Mouse (Mus musculus): Measurements from ENCODE around the gene Bnip3. TPM values are rescaled to one million over a fixed set of nuclear protein-coding genes. Genes with fewer than 3 reads are reported as not detected.

The Bnip3 gene
- polyA plus RNA-seq, 1 experiment, result 4.1 TPM

- Histone ChIP-seq H3K4me3 (ENCODE audit: low read depth, low read length) (no peak overlapping the region), H3K27ac (ENCODE audit: insufficient read depth, low read depth, low read length) (peak overlapping the region; percentile 26), H3K36me3 (ENCODE audit: control insufficient read depth, insufficient read depth, low read length) (peaks cover 48% of the 10 kb centered on the region), H3K27me3 (ENCODE audit: control insufficient read depth, insufficient read depth, low read length) (no peaks in the 10 kb centered on the region), H3K4me1 (ENCODE audit: control insufficient read depth, insufficient read depth, insufficient read length, low read length) (peaks cover 6% of the 10 kb centered on the region; the same call in 1 of the 2 replicates)
- no peak for TF ChIP-seq POLR2A (IDR thresholded peaks at IDR 0.05; ENCODE audit: low read depth, low read length)
- no peak for TF ChIP-seq CTCF (IDR thresholded peaks at IDR 0.05; ENCODE audit: extremely low read depth, insufficient read length, insufficient replicate concordance, low read depth, low read length)
- WGBS, result 58% methylated on average over 3 of the region's 3 CpGs
These were observed 36.4 kb downstream of the Bnip3 start for GRCm38 (mm10) chr7:138872956-138873355.

DNA sequence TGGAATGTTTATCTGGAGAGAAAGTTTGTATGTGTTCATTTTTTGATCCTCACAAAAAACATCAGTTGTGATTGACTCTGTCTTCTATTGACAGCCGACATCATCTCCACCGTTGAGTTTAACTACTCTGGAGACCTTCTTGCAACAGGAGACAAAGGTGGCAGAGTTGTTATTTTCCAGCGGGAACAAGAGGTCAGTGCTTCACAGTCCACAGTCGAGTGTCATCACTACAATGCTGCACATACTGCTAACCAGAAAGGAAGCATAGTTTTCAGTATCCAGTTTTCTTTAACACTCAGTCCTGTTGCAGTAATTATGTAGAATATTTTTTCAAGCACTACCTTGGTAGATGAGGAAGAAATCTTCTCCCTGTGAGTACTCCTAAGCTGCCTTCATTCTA, 41.0 kb downstream of the Bnip3 start:
- Histone ChIP-seq H3K27me3 (ENCODE audit: control insufficient read depth, insufficient read depth, low read length) (no peaks in the 10 kb centered on the region), H3K27ac (ENCODE audit: insufficient read depth, low read depth, low read length) (no peak overlapping the region), H3K4me1 (ENCODE audit: control insufficient read depth, insufficient read depth, insufficient read length, low read length) (peaks cover 9% of the 10 kb centered on the region; the same call in 1 of the 2 replicates), H3K4me3 (ENCODE audit: low read depth, low read length) (no peak overlapping the region), H3K36me3 (ENCODE audit: control insufficient read depth, insufficient read depth, low read length) (peaks cover 20% of the 10 kb centered on the region)
- TF ChIP-seq CTCF (IDR thresholded peaks at IDR 0.05; ENCODE audit: extremely low read depth, insufficient read length, insufficient replicate concordance, low read depth, low read length), result no peak
- TF ChIP-seq POLR2A (IDR thresholded peaks at IDR 0.05; ENCODE audit: low read depth, low read length), result no peak
- WGBS, result 89% methylated on average over 4 of the region's 4 CpGs

GRCm38 (mm10) chr7:138867286-138867685, 42.0 kb downstream of the Bnip3 start:
- Histone ChIP-seq H3K4me3 (ENCODE audit: low read depth, low read length) (no peak overlapping the region), H3K36me3 (ENCODE audit: control insufficient read depth, insufficient read depth, low read length) (peaks cover 15% of the 10 kb centered on the region), H3K27me3 (ENCODE audit: control insufficient read depth, insufficient read depth, low read length) (no peaks in the 10 kb centered on the region), H3K4me1 (ENCODE audit: control insufficient read depth, insufficient read depth, insufficient read length, low read length) (peaks cover 4% of the 10 kb centered on the region; the same call in 1 of the 2 replicates), H3K27ac (ENCODE audit: insufficient read depth, low read depth, low read length) (no peak overlapping the region)
- TF ChIP-seq CTCF (IDR thresholded peaks at IDR 0.05; ENCODE audit: extremely low read depth, insufficient read length, insufficient replicate concordance, low read depth, low read length), result no peak
- no peak for TF ChIP-seq POLR2A (IDR thresholded peaks at IDR 0.05; ENCODE audit: low read depth, low read length)
- 60% methylated on average over 6 of the region's 6 CpGs for WGBS

DNA sequence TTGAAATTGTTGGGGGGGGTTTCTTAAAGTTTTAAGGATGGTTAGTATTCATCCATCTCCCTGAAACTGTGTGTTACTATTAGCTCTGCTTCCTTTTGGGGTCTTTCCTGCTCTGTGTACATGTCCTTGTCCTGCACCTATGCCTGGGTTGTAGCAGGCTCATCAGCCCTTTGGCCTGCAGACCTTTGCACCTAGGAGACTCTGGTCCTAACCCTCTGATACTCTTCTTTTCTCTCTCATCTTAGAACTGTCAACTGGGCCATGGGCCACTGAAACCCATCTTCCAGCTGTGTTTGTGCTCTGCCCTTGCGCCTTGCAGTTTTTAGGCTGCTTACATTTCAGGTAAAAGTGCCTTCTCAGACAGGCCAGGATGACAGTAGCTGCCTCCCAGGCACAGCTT, 44.5 kb downstream of the Bnip3 start:
- Histone ChIP-seq H3K36me3 (ENCODE audit: control insufficient read depth, insufficient read depth, low read length) (peaks cover 12% of the 10 kb centered on the region), H3K4me3 (ENCODE audit: low read depth, low read length) (no peak overlapping the region), H3K4me1 (ENCODE audit: control insufficient read depth, insufficient read depth, insufficient read length, low read length) (0 out of 2 replicates have a peak, but pooled peaks cover 3% of the 10 kb centered on the region), H3K27me3 (ENCODE audit: control insufficient read depth, insufficient read depth, low read length) (no peaks in the 10 kb centered on the region), H3K27ac (ENCODE audit: insufficient read depth, low read depth, low read length) (no peak overlapping the region)
- no peak for TF ChIP-seq POLR2A (IDR thresholded peaks at IDR 0.05; ENCODE audit: low read depth, low read length)
- TF ChIP-seq CTCF (IDR thresholded peaks at IDR 0.05; ENCODE audit: extremely low read depth, insufficient read length, insufficient replicate concordance, low read depth, low read length), result no peak
- 89% methylated on average over 1 of the region's 1 CpGs for WGBS

DNA sequence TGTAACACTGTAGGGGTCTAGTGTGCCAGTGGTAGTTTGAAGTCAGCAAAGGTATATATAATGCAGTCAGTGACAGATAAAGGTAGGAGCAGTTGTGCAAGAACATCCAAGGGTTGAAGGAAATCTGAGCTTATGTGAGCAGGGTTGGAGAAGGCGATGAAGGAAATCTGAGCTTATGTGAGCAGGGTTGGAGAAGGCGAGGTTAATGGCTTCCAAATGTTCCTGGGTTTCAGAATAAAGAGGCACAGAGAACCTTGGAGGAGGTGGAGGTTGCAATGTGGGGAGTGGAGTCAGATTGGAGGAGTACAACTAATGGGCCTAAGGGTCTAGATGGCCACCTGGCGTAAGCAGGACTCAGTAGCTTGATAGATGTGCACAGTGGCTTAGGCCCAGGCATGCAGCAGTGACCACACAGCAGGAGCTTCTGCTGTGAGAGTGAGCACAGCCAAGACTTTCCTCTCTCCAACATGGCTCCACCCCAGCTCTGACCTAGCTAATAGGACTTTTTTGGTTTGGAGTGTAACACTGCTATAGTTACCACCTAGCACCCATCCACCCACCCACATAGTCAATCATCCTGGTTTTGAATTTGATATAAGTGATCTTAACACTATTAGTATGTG, 45.3 kb downstream of the Bnip3 start:
- H3K4me1 ChIP-seq (ENCODE audit: control insufficient read depth, insufficient read depth, insufficient read length, low read length), result 0 out of 2 replicates have a peak, but pooled peaks cover 3% of the 10 kb centered on the region
- TF ChIP-seq CTCF (IDR thresholded peaks at IDR 0.05; ENCODE audit: extremely low read depth, insufficient read length, insufficient replicate concordance, low read depth, low read length), result no peak
- no peak for TF ChIP-seq POLR2A (IDR thresholded peaks at IDR 0.05; ENCODE audit: low read depth, low read length)

GRCm38 (mm10) chr7:138856670-138857069, 52.6 kb downstream of the Bnip3 start:
- Histone ChIP-seq H3K4me3 (ENCODE audit: low read depth, low read length) (no peak overlapping the region), H3K36me3 (ENCODE audit: control insufficient read depth, insufficient read depth, low read length) (peaks cover 9% of the 10 kb centered on the region), H3K27ac (ENCODE audit: insufficient read depth, low read depth, low read length) (no peak overlapping the region), H3K27me3 (ENCODE audit: control insufficient read depth, insufficient read depth, low read length) (no peaks in the 10 kb centered on the region), H3K4me1 (ENCODE audit: control insufficient read depth, insufficient read depth, insufficient read length, low read length) (0 out of 2 replicates have a peak, but pooled peaks cover 2% of the 10 kb centered on the region)
- TF ChIP-seq CTCF (IDR thresholded peaks at IDR 0.05; ENCODE audit: extremely low read depth, insufficient read length, insufficient replicate concordance, low read depth, low read length) (no peak), POLR2A (IDR thresholded peaks at IDR 0.05; ENCODE audit: low read depth, low read length) (no peak)
- 71% methylated on average over 2 of the region's 2 CpGs for WGBS

More for the DNA sequence above, 45.3 kb downstream of the Bnip3 start:
- no peak overlapping the region for H3K27ac ChIP-seq (ENCODE audit: insufficient read depth, low read depth, low read length)
- H3K36me3 ChIP-seq (ENCODE audit: control insufficient read depth, insufficient read depth, low read length), result peaks cover 7% of the 10 kb centered on the region
- 91% methylated on average over 3 of the region's 3 CpGs for WGBS
- no peaks in the 10 kb centered on the region for H3K27me3 ChIP-seq (ENCODE audit: control insufficient read depth, insufficient read depth, low read length)
- H3K4me3 ChIP-seq (ENCODE audit: low read depth, low read length), result no peak overlapping the region

- no peak for TF ChIP-seq CTCF (IDR thresholded peaks at IDR 0.05; ENCODE audit: extremely low read depth, insufficient read length, insufficient replicate concordance, low read depth, low read length)
- TF ChIP-seq POLR2A (IDR thresholded peaks at IDR 0.05; ENCODE audit: low read depth, low read length), result no peak
- H3K27ac ChIP-seq (ENCODE audit: insufficient read depth, low read depth, low read length), result no peak overlapping the region
- no peaks in the 10 kb centered on the region for H3K27me3 ChIP-seq (ENCODE audit: control insufficient read depth, insufficient read depth, low read length)
- 88% methylated on average over 2 of the region's 2 CpGs for WGBS
- peaks cover 9% of the 10 kb centered on the region for H3K36me3 ChIP-seq (ENCODE audit: control insufficient read depth, insufficient read depth, low read length)
- H3K4me1 ChIP-seq (ENCODE audit: control insufficient read depth, insufficient read depth, insufficient read length, low read length), result 0 out of 2 replicates have a peak, but pooled peaks cover 2% of the 10 kb centered on the region
- no peak overlapping the region for H3K4me3 ChIP-seq (ENCODE audit: low read depth, low read length)
These were observed 55.1 kb downstream of the Bnip3 start for GRCm38 (mm10) chr7:138854201-138854600.

Measured in small intestine, adult 2 months (tissue).